Mouse (Mus musculus): ENCODE data around the gene Dcaf17.

GRCm38 (mm10) chr2:71105469-71106215 is 50.5 kb downstream of the Dcaf17 start:
- no peak for TF ChIP-seq CTCF (IDR thresholded peaks at IDR 0.05; ENCODE audit: low read depth)
- TF ChIP-seq EP300 (IDR thresholded peaks at IDR 0.05; ENCODE audit: low read depth): no peak

All from liver, embryonic 14.5 days (tissue).